Mouse (Mus musculus) embryonic facial prominence, embryonic 11.5 days (tissue): ENCODE measurements at regions not wholly inside any gene's neighbourhood (a gene's known extent, or its start where the extent isn't known, plus 50 kb on each side); places are given as distances from the start of the nearest gene placed in this dataset.

Experiments
- ATAC-seq: fragments of 200-750 bp; cut with Nextera tagmentation; replicated peaks from 2 replicates; pipeline ENCODE4 v1.8.0; 2017; ENCODE audit warnings: low read depth; ENCODE audit not compliant: insufficient number of reproducible peaks, low FRiP score, low TSS enrichment
- DNase-seq: peaks from one replicate; pipeline ENCODE4 v3.0.0-alpha.2; 2015; ENCODE audit warnings: low spot score
- H3K27ac ChIP-seq: fragments of 300-500 bp; sonication (generic); replicated peaks from 2 replicates; pipeline ENCODE4 v1.5.1; 2014; ENCODE audit warnings: mild to moderate bottlenecking, low read depth, low read length, control low read depth
- H3K27me3 ChIP-seq: fragments of 300-500 bp; sonication (generic); 2 replicates; pipeline ENCODE4 v1.6.1; 2014; ENCODE audit warnings: mild to moderate bottlenecking, low read length, moderate library complexity, mixed read lengths; ENCODE audit not compliant: control insufficient read depth, insufficient read depth
- H3K36me3 ChIP-seq: fragments of 300-500 bp; sonication (generic); replicated peaks from 2 replicates; pipeline ENCODE4 v1.6.1; 2014; ENCODE audit warnings: low read depth, mild to moderate bottlenecking, low read length, moderate library complexity, mixed read lengths; ENCODE audit not compliant: control insufficient read depth, insufficient read depth
- H3K4me1 ChIP-seq: fragments of 300-500 bp; sonication (generic); 2 replicates; pipeline ENCODE4 v1.6.1; 2014; ENCODE audit warnings: low read length, mixed read lengths; ENCODE audit not compliant: control insufficient read depth, insufficient read depth
- H3K4me2 ChIP-seq: fragments of 300-500 bp; sonication (generic); 2 replicates; pipeline ENCODE4 v1.6.1; 2014; ENCODE audit warnings: low read depth, mild to moderate bottlenecking, control low read depth, low read length, moderate library complexity
- H3K4me3 ChIP-seq: fragments of 300-500 bp; sonication (generic); 2 replicates; pipeline ENCODE4 v1.5.1; 2014; ENCODE audit warnings: low read depth, low read length, control low read depth
- H3K9ac ChIP-seq: fragments of 300-500 bp; sonication (generic); replicated peaks from 2 replicates; pipeline ENCODE4 v1.6.1; 2014; ENCODE audit warnings: mild to moderate bottlenecking, control low read depth, low read length
- H3K9me3 ChIP-seq: fragments of 300-500 bp; sonication (generic); replicated peaks from 2 replicates; pipeline ENCODE4 v1.6.1; 2016; ENCODE audit warnings: mild to moderate bottlenecking, low read length, inconsistent platforms, mixed read lengths; ENCODE audit not compliant: control insufficient read depth
- whole genome bisulfite sequencing: fragments of 180-500 bp; shearing (Covaris S2); extraction: QIAGEN DNeasy Blood & Tissue Kit; methylation state at CpG from one replicate; pipeline ENCODE4 v1.1.7; 2014; 5-methylcytosine and 5-hydroxymethylcytosine counted together

- no peak overlapping the region for H3K9ac ChIP-seq
- no peaks in the 10 kb centered on the region for H3K27me3 ChIP-seq
- 27% methylated on average over 2 of the region's 2 CpGs for WGBS
- no peak for DNase-seq
- no peaks in the 10 kb centered on the region for H3K4me1 ChIP-seq
- H3K4me2 ChIP-seq, result no peak overlapping the region
- H3K9me3 ChIP-seq, result no peaks in the 10 kb centered on the region
- ATAC-seq, result no peak
- no peaks in the 10 kb centered on the region for H3K36me3 ChIP-seq
- no peak overlapping the region for H3K4me3 ChIP-seq
- no peak overlapping the region for H3K27ac ChIP-seq
Measured at GRCm38 (mm10) chr8:65208791-65209190, 79.4 kb upstream of the BC030870 start.

GRCm38 (mm10) chr8:65206202-65206601 is 76.8 kb upstream of the BC030870 start:
- no peak overlapping the region for H3K4me3 ChIP-seq
- H3K36me3 ChIP-seq, result no peaks in the 10 kb centered on the region
- no peak for ATAC-seq
- DNase-seq, result no peak
- no peaks in the 10 kb centered on the region for H3K27me3 ChIP-seq
- H3K4me2 ChIP-seq, result no peak overlapping the region
- no peak overlapping the region for H3K9ac ChIP-seq
- H3K27ac ChIP-seq, result no peak overlapping the region
- no peaks in the 10 kb centered on the region for H3K4me1 ChIP-seq
- WGBS, result 93% methylated on average over 2 of the region's 2 CpGs
- no peaks in the 10 kb centered on the region for H3K9me3 ChIP-seq

GRCm38 (mm10) chr8:65194656-65195055 is 65.3 kb upstream of the BC030870 start:
- Histone ChIP-seq H3K4me1 (no peaks in the 10 kb centered on the region), H3K9ac (no peak overlapping the region), H3K9me3 (no peaks in the 10 kb centered on the region), H3K4me2 (no peak overlapping the region), H3K36me3 (no peaks in the 10 kb centered on the region), H3K27me3 (no peaks in the 10 kb centered on the region), H3K27ac (no peak overlapping the region), H3K4me3 (no peak overlapping the region)
- no peak for DNase-seq
- no peak for ATAC-seq

GRCm38 (mm10) chr8:65194231-65194630 is 64.9 kb upstream of the BC030870 start:
- H3K36me3 ChIP-seq, result no peaks in the 10 kb centered on the region
- ATAC-seq, result no peak
- no peak overlapping the region for H3K9ac ChIP-seq
- no peak overlapping the region for H3K4me3 ChIP-seq
- no peak overlapping the region for H3K27ac ChIP-seq
- H3K9me3 ChIP-seq, result no peaks in the 10 kb centered on the region
- 80% methylated on average over 6 of the region's 6 CpGs for WGBS
- no peaks in the 10 kb centered on the region for H3K4me1 ChIP-seq
- H3K4me2 ChIP-seq, result no peak overlapping the region
- DNase-seq, result no peak
- no peaks in the 10 kb centered on the region for H3K27me3 ChIP-seq

GRCm38 (mm10) chr8:65182346-65182745 is 53.0 kb upstream of the BC030870 start:
- Histone ChIP-seq H3K9ac (no peak overlapping the region), H3K4me3 (no peak overlapping the region), H3K4me1 (no peaks in the 10 kb centered on the region), H3K9me3 (no peaks in the 10 kb centered on the region), H3K4me2 (no peak overlapping the region), H3K36me3 (no peaks in the 10 kb centered on the region), H3K27ac (no peak overlapping the region), H3K27me3 (no peaks in the 10 kb centered on the region)
- 76% methylated on average over 5 of the region's 5 CpGs for WGBS
- ATAC-seq (no peak), DNase-seq (no peak)

GRCm38 (mm10) chr8:65180447-65180846 is 51.1 kb upstream of the BC030870 start:
- no peak overlapping the region for H3K27ac ChIP-seq
- no peaks in the 10 kb centered on the region for H3K27me3 ChIP-seq
- ATAC-seq (no peak), DNase-seq (peak; percentile 18)
- no peaks in the 10 kb centered on the region for H3K9me3 ChIP-seq
- H3K4me3 ChIP-seq, result no peak overlapping the region
- no peaks in the 10 kb centered on the region for H3K36me3 ChIP-seq
- H3K4me1 ChIP-seq, result no peaks in the 10 kb centered on the region
- 23% methylated on average over 1 of the region's 1 CpGs for WGBS
- H3K4me2 ChIP-seq, result no peak overlapping the region
- no peak overlapping the region for H3K9ac ChIP-seq
